8 mouse cellular contexts compared by ENCODE assay signal in the genomic region with DNA sequence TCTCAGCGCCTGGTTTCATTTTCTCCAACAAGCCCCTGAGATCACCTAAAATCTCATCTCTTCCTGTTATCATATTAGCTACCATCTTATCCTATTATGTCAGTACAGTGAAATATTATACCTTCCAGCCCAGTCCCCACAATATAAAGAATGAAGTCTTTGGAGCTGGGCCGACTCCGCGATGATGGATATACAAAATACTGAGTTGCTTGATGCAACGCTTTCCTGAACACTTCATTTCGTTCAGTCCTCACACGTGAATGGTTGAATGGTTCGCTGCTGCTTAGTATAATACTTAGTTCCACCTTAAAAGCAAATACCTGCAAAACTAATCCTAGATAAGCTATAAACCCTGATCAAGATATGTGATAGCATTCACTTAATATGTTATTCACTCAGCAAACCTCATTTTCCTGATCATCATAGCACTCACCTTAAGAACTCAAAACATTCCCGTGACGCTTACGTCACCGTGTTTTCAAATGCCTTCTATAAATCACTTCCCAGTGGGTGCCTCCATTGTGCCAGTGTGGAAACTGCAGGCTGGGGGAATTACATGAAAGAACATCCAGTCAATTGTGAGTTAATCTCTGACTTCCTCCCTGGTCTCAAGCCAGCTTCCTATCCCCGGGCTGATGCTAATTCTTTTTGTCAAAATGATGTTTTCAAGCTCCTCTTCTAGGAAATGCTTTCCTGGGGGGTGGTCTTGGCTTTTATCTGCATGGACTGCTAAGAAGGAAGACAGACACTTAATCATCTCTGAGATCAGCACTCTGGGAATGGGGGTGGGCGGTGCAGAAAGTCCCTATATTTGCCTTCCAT. TPM values are rescaled to one million over a fixed set of nuclear protein-coding genes. Genes with fewer than 3 reads are reported as not detected.
DNase-seq lines count a peak whose midpoint lies in the region; ATAC-seq and TF ChIP-seq lines count a peak whose summit lies in the region.

Gene Trim44 (minus strand): TSS at position 466 of the 822 bp plus-strand sequence.

- no peaks in the 10 kb centered on the region for H3K36me3 ChIP-seq in lung, postnatal 0 days (ENCODE audit: insufficient read depth, low read length)
- H3K36me3 ChIP-seq in heart, adult 2 months (ENCODE audit: control insufficient read depth, insufficient read depth, low read length) = no peaks in the 10 kb centered on the region
- H3K36me3 ChIP-seq in kidney, embryonic 14.5 days (ENCODE audit: control insufficient read depth, insufficient read depth, low read length) = no peaks in the 10 kb centered on the region

- DNase-seq in lung, postnatal 0 days (ENCODE audit: low spot score) = no peak
- no peak for DNase-seq in lung, postnatal 36 days
- DNase-seq in embryo, embryonic 9.5 days (ENCODE audit: extremely low spot score) = peak; percentile 42
- DNase-seq in heart, adult 2 months = no peak
- DNase-seq in right cerebral cortex, postnatal 25 days = no peak
- DNase-seq in spleen, postnatal 14 days (ENCODE audit: low spot score in 2 of 2) = no peak

- no peak for TF ChIP-seq POLR2A in heart, adult 2 months (IDR thresholded peaks at IDR 0.05; ENCODE audit: insufficient read depth, low read depth, low read length)

- H3K4me1 ChIP-seq in lung, postnatal 0 days (ENCODE audit: insufficient read depth, low read depth, low read length) = no peaks in the 10 kb centered on the region
- no peaks in the 10 kb centered on the region for H3K4me1 ChIP-seq in heart, adult 2 months (ENCODE audit: control insufficient read depth, insufficient read depth, low read length)
- peaks cover 19% of the 10 kb centered on the region for H3K4me1 ChIP-seq in kidney, embryonic 14.5 days (ENCODE audit: control insufficient read depth, insufficient read depth, low read length)

- H3K27ac ChIP-seq in lung, postnatal 0 days (ENCODE audit: low read length) = no peak within 1 kb of the TSS
- no peak within 1 kb of the TSS for H3K27ac ChIP-seq in heart, adult 2 months
- H3K27ac ChIP-seq in kidney, embryonic 14.5 days (ENCODE audit: low read depth, low read length) = no peak within 1 kb of the TSS

- no peaks in the 10 kb centered on the region for H3K9me3 ChIP-seq in lung, postnatal 0 days (ENCODE audit: low read length)
- H3K9me3 ChIP-seq in kidney, embryonic 14.5 days (ENCODE audit: control insufficient read depth, low read length) = no peaks in the 10 kb centered on the region

- ATAC-seq in lung, postnatal 0 days = no peak
- ATAC-seq in kidney, embryonic 14.5 days (ENCODE audit: low FRiP score, low TSS enrichment) = peak; percentile 48; the same call in 1 of the 2 replicates
- no peak for ATAC-seq in megakaryocyte progenitor cell, adult 5-6 weeks (replicated peaks; ENCODE audit: poor library complexity)

- H3K79me2 ChIP-seq in heart, adult 2 months (replicated peaks; ENCODE audit: control insufficient read depth, insufficient read depth, low read length) = no peaks in the 10 kb centered on the region

- peak within 1 kb of the TSS; percentile 29; the same call in 1 of the 2 replicates for H3K4me2 ChIP-seq in lung, postnatal 0 days (replicated peaks; ENCODE audit: low read depth, low read length)
- H3K4me2 ChIP-seq in kidney, embryonic 14.5 days (replicated peaks; ENCODE audit: low read depth, low read length) = no peak within 1 kb of the TSS; the same call in 1 of the 2 replicates

- no peak for TF ChIP-seq EP300 in lung, postnatal 0 days (IDR thresholded peaks at IDR 0.05)
- no peak for TF ChIP-seq EP300 in heart, adult 2 months (IDR thresholded peaks at IDR 0.05; ENCODE audit: insufficient read depth, low read depth, low read length)

- no peak for TF ChIP-seq CTCF in lung, postnatal 0 days (IDR thresholded peaks at IDR 0.05)
- TF ChIP-seq CTCF in heart, adult 2 months (IDR thresholded peaks at IDR 0.05) = no peak

- intact Hi-C loops in heart, adult 2 months (cut with DNase I) = loop anchor here (5.0 kb wide), 1 partner anchor 40 kb away; no protein-coding TSS in a partner anchor

- 37% methylated on average over 14 of the region's 14 CpGs for WGBS in lung, postnatal 0 days
- WGBS in heart, adult 2 months = 47% methylated on average over 14 of the region's 14 CpGs
- 27% methylated on average over 14 of the region's 14 CpGs for WGBS in kidney, embryonic 14.5 days

- no peak within 1 kb of the TSS for H3K9ac ChIP-seq in lung, postnatal 0 days (replicated peaks; ENCODE audit: low read depth)
- H3K9ac ChIP-seq in heart, adult 2 months (ENCODE audit: low read depth, low read length) = no peak within 1 kb of the TSS
- no peak within 1 kb of the TSS for H3K9ac ChIP-seq in kidney, embryonic 14.5 days (ENCODE audit: low read depth, low read length)

- H3K4me3 ChIP-seq in lung, postnatal 0 days (ENCODE audit: low read depth, low read length) = no peak within 1 kb of the TSS
- H3K4me3 ChIP-seq in heart, adult 2 months = no peak within 1 kb of the TSS
- H3K4me3 ChIP-seq in kidney, embryonic 14.5 days (ENCODE audit: low read length) = no peak within 1 kb of the TSS

- H3K27me3 ChIP-seq in lung, postnatal 0 days (replicated peaks; ENCODE audit: insufficient read depth, low read length) = no peaks in the 10 kb centered on the region
- no peaks in the 10 kb centered on the region for H3K27me3 ChIP-seq in heart, adult 2 months (ENCODE audit: control insufficient read depth, insufficient read depth, low read length)
- H3K27me3 ChIP-seq in kidney, embryonic 14.5 days (ENCODE audit: control insufficient read depth, insufficient read depth, low read length) = no peaks in the 10 kb centered on the region

RNA-seq across cellular contexts. Expression of gene Trim44, which starts in this region (rescaled TPM):
- 12.7 and 17.3 TPM in 2 replicates for polyA plus RNA-seq in lung, postnatal 0 days (2015; fragmentation: Nextera tagmentation; extraction: Ambion mirVana)
- 10 to 100 TPM; 27.7 to 28.8 TPM for total RNA-seq in heart, adult 2 months (2021)
- polyA plus RNA-seq in heart, adult 2 months (2012; rRNA removed) = 13.0 and 23.6 TPM in 2 replicates
- polyA plus RNA-seq in kidney, embryonic 14.5 days (2014; fragmentation: Nextera tagmentation; extraction: Ambion mirVana) = 24.4 and 42.5 TPM in 2 replicates
- 27.8 and 31.6 TPM in 2 replicates for total RNA-seq in megakaryocyte progenitor cell, adult 5-6 weeks (2015)
- 35.6 and 40.8 TPM in 2 replicates for total RNA-seq in megakaryocyte progenitor cell, adult 5-6 weeks (2017)
